Mouse (Mus musculus): ENCODE measurements around the gene Rrp8.

The Rrp8 gene

GRCm38 (mm10) chr7:105703184-105703583 is 34.0 kb downstream of the Rrp8 start:
- DNase-seq (ENCODE audit: low spot score in 2 of 2) = no peak

- DNase-seq (ENCODE audit: low spot score in 2 of 2) = no peak
Observed at GRCm38 (mm10) chr7:105690875-105691274, 46.3 kb downstream of the Rrp8 start.

- no peak for DNase-seq (ENCODE audit: low spot score in 2 of 2)
Observed at GRCm38 (mm10) chr7:105685541-105686197, 51.5 kb downstream of the Rrp8 start.
